Comparison of ENCODE assay signal across 10 mouse cellular contexts in genomic region chr13:81108526-81109302, GRCm38 (mm10).
A peak's percentile ranks its signal among the peaks of the same experiment; 100 is the strongest.
DNase-seq lines count a peak whose midpoint lies in the region; ATAC-seq and TF ChIP-seq lines count a peak whose summit lies in the region.
"Had no signal": no experiment of that assay in that cellular context is flagged by ENCODE, and none has a peak within 500 bp of the region (broad histone marks: within the 10 kb centered on the region; RNA-seq: fewer than 3 reads in every experiment).

No protein-coding gene starts in this region.

- TF ChIP-seq EP300 in lung, postnatal 0 days (IDR thresholded peaks at IDR 0.05) = peak; percentile 91

- DNase-seq in kidney, adult 2 months = peak; percentile 63
- DNase-seq in kidney, postnatal 25 days = no peak
- DNase-seq in adipocyte (ENCODE audit: low spot score) = peak; percentile 34
- DNase-seq in lung, postnatal 0 days (ENCODE audit: low spot score) = peak; percentile 83
- DNase-seq in cerebellum, adult 8-10 months = no peak
- no peak for DNase-seq in testis, postnatal 10 days (ENCODE audit: low spot score)
- DNase-seq: cerebellum, adult 11 months had no signal

- no peaks in the 10 kb centered on the region for H3K9me3 ChIP-seq in heart, embryonic 14.5 days (ENCODE audit: control insufficient read depth, low read length)
- no peaks in the 10 kb centered on the region for H3K9me3 ChIP-seq in lung, postnatal 0 days (ENCODE audit: low read length)
- H3K9me3 ChIP-seq: G1E had no signal

- ATAC-seq in heart, embryonic 14.5 days (ENCODE audit: insufficient number of reproducible peaks, insufficient read depth, low FRiP score, low read depth) = no peak
- peak; percentile 48 for ATAC-seq in lung, postnatal 0 days
- no peak for ATAC-seq in activated CD4-positive, CD25-positive, alpha-beta regulatory T cell, adult 4 months

- no peak overlapping the region for H3K4me2 ChIP-seq in heart, embryonic 14.5 days (ENCODE audit: low read length)
- no peak overlapping the region for H3K4me2 ChIP-seq in lung, postnatal 0 days (replicated peaks; ENCODE audit: low read depth, low read length)

- WGBS in kidney, adult 2 months = 54% methylated on average over 8 of the region's 8 CpGs
- 49% methylated on average over 8 of the region's 8 CpGs for WGBS in heart, embryonic 14.5 days
- WGBS in lung, postnatal 0 days = 22% methylated on average over 8 of the region's 8 CpGs

- TF ChIP-seq CTCF in kidney, adult 2 months (conservative IDR thresholded peaks at IDR 0.05; ENCODE audit: insufficient read depth, insufficient read length, low read depth, low read length) = no peak
- no peak for TF ChIP-seq CTCF in lung, postnatal 0 days (IDR thresholded peaks at IDR 0.05)

- no peak overlapping the region for H3K4me3 ChIP-seq in kidney, adult 2 months (ENCODE audit: insufficient read depth, low read depth, low read length)
- no peak overlapping the region for H3K4me3 ChIP-seq in heart, embryonic 14.5 days (ENCODE audit: control insufficient read depth in 1 of 2, insufficient read depth in 1 of 2, low read depth in 1 of 2, low read length in 2 of 2)
- no peak overlapping the region for H3K4me3 ChIP-seq in lung, postnatal 0 days (ENCODE audit: low read depth, low read length)

- TF ChIP-seq POLR2A in kidney, adult 2 months (IDR thresholded peaks at IDR 0.05; ENCODE audit: low read depth, low read length) = no peak

- H3K4me1 ChIP-seq in kidney, adult 2 months (ENCODE audit: control insufficient read depth, insufficient read depth, low read length) = no peaks in the 10 kb centered on the region
- peaks cover 4 to 24% of the 10 kb centered on the region in 2 experiments for H3K4me1 ChIP-seq in heart, embryonic 14.5 days (ENCODE audit: control insufficient read depth in 2 of 2, insufficient read depth in 2 of 2, low read length in 2 of 2)
- peaks cover 5% of the 10 kb centered on the region; the same call in 1 of the 2 replicates for H3K4me1 ChIP-seq in lung, postnatal 0 days (ENCODE audit: insufficient read depth, low read depth, low read length)

- H3K27me3 ChIP-seq in kidney, adult 2 months (replicated peaks; ENCODE audit: control insufficient read depth, insufficient read depth, low read length) = no peaks in the 10 kb centered on the region
- no peaks in the 10 kb centered on the region for H3K27me3 ChIP-seq in heart, embryonic 14.5 days (ENCODE audit: control insufficient read depth, insufficient read depth, low read length)
- no peaks in the 10 kb centered on the region for H3K27me3 ChIP-seq in lung, postnatal 0 days (replicated peaks; ENCODE audit: insufficient read depth, low read length)

- no peaks in the 10 kb centered on the region for H3K36me3 ChIP-seq in kidney, adult 2 months (ENCODE audit: control insufficient read depth, insufficient read depth, low read length)
- H3K36me3 ChIP-seq in heart, embryonic 14.5 days (ENCODE audit: control insufficient read depth, insufficient read depth, low read length) = no peaks in the 10 kb centered on the region
- H3K36me3 ChIP-seq in lung, postnatal 0 days (ENCODE audit: insufficient read depth, low read length) = no peaks in the 10 kb centered on the region
- H3K36me3 ChIP-seq: G1E had no signal

- H3K9ac ChIP-seq in heart, embryonic 14.5 days (ENCODE audit: low read length) = no peak overlapping the region
- H3K9ac ChIP-seq in lung, postnatal 0 days (replicated peaks; ENCODE audit: low read depth) = no peak overlapping the region

- H3K27ac ChIP-seq in kidney, adult 2 months (ENCODE audit: insufficient read depth, low read depth, low read length) = no peak overlapping the region; the same call in 1 of the 2 replicates
- peak overlapping the region; percentile 12 to 30; a peak in 2 of 4 replicates for H3K27ac ChIP-seq in heart, embryonic 14.5 days (replicated peaks in 1 of 2; ENCODE audit: control insufficient read depth in 1 of 2, insufficient read depth in 1 of 2, low read depth in 2 of 2, low read length in 2 of 2)
- peak overlapping the region; percentile 48 for H3K27ac ChIP-seq in lung, postnatal 0 days (ENCODE audit: low read length)

Comparison
In these comparisons a context has a peak if more than half of its experiments do, and no peak if none do; other contexts are left out.
1. DNase-seq: peak in kidney, adult 2 months (single experiment), adipocyte (single experiment) and lung, postnatal 0 days (single experiment); none in kidney, postnatal 25 days (0 of 2), cerebellum, adult 8-10 months (single experiment) and testis, postnatal 10 days (single experiment).